Comparison of ENCODE assay signal across 16 mouse cellular contexts in the genomic region with DNA sequence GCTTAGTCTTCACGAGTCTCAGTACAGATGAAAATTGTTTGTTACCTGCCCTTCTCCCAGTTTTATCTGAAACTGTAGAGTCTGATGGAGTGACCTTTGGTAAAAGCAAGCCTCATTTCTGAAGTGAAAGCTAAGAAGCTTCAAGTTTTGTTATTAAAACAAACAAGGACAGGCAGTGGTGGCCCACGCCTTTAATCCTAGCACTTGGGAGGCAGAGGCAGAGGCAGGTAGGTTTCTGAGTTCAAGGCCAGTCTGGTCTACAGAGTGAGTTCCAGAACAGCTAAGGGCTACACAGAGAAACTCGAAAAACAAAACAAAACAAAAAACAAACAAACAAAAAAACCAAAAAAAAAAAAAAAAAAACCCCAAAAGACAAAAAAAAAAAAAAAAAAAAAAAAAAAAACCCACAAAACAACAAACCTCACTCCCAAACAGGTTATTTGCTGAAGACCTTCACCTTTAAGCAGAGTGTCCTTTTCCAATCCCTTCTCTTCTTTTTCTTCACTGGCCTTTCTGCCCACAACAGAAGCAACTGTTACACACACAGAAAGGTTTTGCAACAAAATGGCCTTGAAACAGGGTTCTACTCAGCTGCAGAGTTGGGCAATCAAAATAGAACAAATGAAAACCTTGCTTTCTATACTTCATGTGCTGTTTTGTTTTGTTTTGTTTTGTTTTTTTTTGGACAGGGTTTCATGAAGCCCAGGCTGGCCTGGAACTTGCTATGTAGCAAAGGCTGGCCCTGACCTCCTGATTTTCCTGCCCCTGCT. TPM values are rescaled to one million over a fixed set of nuclear protein-coding genes. Genes with fewer than 3 reads are reported as not detected.
DNase-seq lines count a peak whose midpoint lies in the region; ATAC-seq and TF ChIP-seq lines count a peak whose summit lies in the region.
"Had no signal": no experiment of that assay in that cellular context is flagged by ENCODE, and none has a peak within 500 bp of the region (broad histone marks: within the 10 kb centered on the region; RNA-seq: fewer than 3 reads in every experiment).

No protein-coding gene starts in this region.

- 0 out of 2 replicates have a peak overlapping the region, but pooled peaks have one; percentile 8 for H3K27ac ChIP-seq in lung, embryonic 15.5 days
- no peak overlapping the region for H3K27ac ChIP-seq in ES-E14 (ENCODE audit: insufficient read depth, low read depth, low read length, poor library complexity, severe bottlenecking)
- H3K27ac ChIP-seq in liver, postnatal 0 days (ENCODE audit: low read depth) = peak overlapping the region; percentile 95
- H3K27ac ChIP-seq: heart, embryonic 15.5 days; hindbrain, embryonic 10.5 days; kidney, embryonic 15.5 days; midbrain, embryonic 12.5 days had no signal

- no peaks in the 10 kb centered on the region for H3K36me3 ChIP-seq in lung, embryonic 15.5 days
- no peaks in the 10 kb centered on the region for H3K36me3 ChIP-seq in ES-E14 (ENCODE audit: control insufficient read depth, insufficient read depth, low read length, poor library complexity, severe bottlenecking)
- H3K36me3 ChIP-seq in liver, postnatal 0 days (replicated peaks; ENCODE audit: insufficient read depth, low read length) = no peaks in the 10 kb centered on the region
- H3K36me3 ChIP-seq: heart, embryonic 15.5 days; hindbrain, embryonic 10.5 days; kidney, embryonic 15.5 days; midbrain, embryonic 12.5 days had no signal

- TF ChIP-seq EP300 in liver, postnatal 0 days (IDR thresholded peaks at IDR 0.05; ENCODE audit: low read depth) = no peak

- 57% methylated on average over 3 of the region's 3 CpGs for WGBS in lung, embryonic 15.5 days
- 56% methylated on average over 3 of the region's 3 CpGs for WGBS in liver, postnatal 0 days (ENCODE audit: insufficient replicate concordance)

- H3K4me1 ChIP-seq in lung, embryonic 15.5 days = peaks cover 42% of the 10 kb centered on the region
- H3K4me1 ChIP-seq in ES-E14 (ENCODE audit: control insufficient read depth in 2 of 2, insufficient read depth in 2 of 2, low read length in 2 of 2, poor library complexity in 1 of 2) = no peaks in the 10 kb centered on the region
- peaks cover 54% of the 10 kb centered on the region for H3K4me1 ChIP-seq in liver, postnatal 0 days (ENCODE audit: insufficient read depth)
- H3K4me1 ChIP-seq: heart, embryonic 15.5 days; hindbrain, embryonic 10.5 days; kidney, embryonic 15.5 days; midbrain, embryonic 12.5 days had no signal

- H3K9ac ChIP-seq in lung, embryonic 15.5 days = no peak overlapping the region
- H3K9ac ChIP-seq in ES-E14 (ENCODE audit: insufficient read depth, low read depth, low read length, poor library complexity, severe bottlenecking) = no peak overlapping the region
- H3K9ac ChIP-seq in liver, postnatal 0 days (replicated peaks) = 0 out of 2 replicates have a peak overlapping the region, but pooled peaks have one; percentile 27
- H3K9ac ChIP-seq: heart, embryonic 15.5 days; kidney, embryonic 15.5 days; midbrain, embryonic 12.5 days had no signal

- no peak overlapping the region for H3K4me2 ChIP-seq in lung, embryonic 15.5 days
- H3K4me2 ChIP-seq in liver, postnatal 0 days (ENCODE audit: low read depth, low read length) = no peak overlapping the region
- H3K4me2 ChIP-seq: heart, embryonic 15.5 days; kidney, embryonic 15.5 days; midbrain, embryonic 12.5 days had no signal

- in situ Hi-C loops in ES-E14 (cut with MboI; ENCODE audit: low sequenced_read_pairs in 2 of 2, unreplicated experiment in 2 of 2) = no loop called here

- no peaks in the 10 kb centered on the region for H3K27me3 ChIP-seq in lung, embryonic 15.5 days
- H3K27me3 ChIP-seq in liver, postnatal 0 days (ENCODE audit: insufficient read depth, low read length) = no peaks in the 10 kb centered on the region
- H3K27me3 ChIP-seq: heart, embryonic 15.5 days; kidney, embryonic 15.5 days; midbrain, embryonic 12.5 days had no signal

- H3K9me3 ChIP-seq in lung, embryonic 15.5 days = no peaks in the 10 kb centered on the region
- H3K9me3 ChIP-seq in ES-E14 (ENCODE audit: control insufficient read depth, insufficient read depth, low read depth, low read length) = no peaks in the 10 kb centered on the region
- peaks cover 5% of the 10 kb centered on the region; the same call in 1 of the 2 replicates for H3K9me3 ChIP-seq in liver, postnatal 0 days (ENCODE audit: low read length)
- H3K9me3 ChIP-seq: heart, embryonic 15.5 days; kidney, embryonic 15.5 days had no signal

- TF ChIP-seq CTCF in liver, postnatal 0 days (IDR thresholded peaks at IDR 0.05; ENCODE audit: low read depth) = no peak

- H3K4me3 ChIP-seq in lung, embryonic 15.5 days = no peak overlapping the region
- H3K4me3 ChIP-seq in ES-E14 (ENCODE audit: insufficient read depth in 1 of 2, low read depth in 1 of 2, low read length in 2 of 2, poor library complexity in 1 of 2, severe bottlenecking in 1 of 2) = no peak overlapping the region
- no peak overlapping the region for H3K4me3 ChIP-seq in liver, postnatal 0 days (ENCODE audit: low read depth, low read length)
- H3K4me3 ChIP-seq: erythroblast, embryonic 14.5 days; heart, embryonic 15.5 days; hindbrain, embryonic 10.5 days; kidney, embryonic 15.5 days; midbrain, embryonic 12.5 days had no signal

- DNase-seq in lung, postnatal 36 days = no peak
- DNase-seq in ES-E14 (ENCODE audit: low read depth, low spot score) = no peak
- no peak for DNase-seq in liver, postnatal 0 days
- DNase-seq in frontal cortex, postnatal 10 days (ENCODE audit: low spot score in 2 of 2) = no peak
- DNase-seq in urinary bladder, postnatal 36 days (ENCODE audit: low spot score in 2 of 2) = no peak
- DNase-seq: cerebellum, adult 2 months; gastrocnemius, postnatal 36 days had no signal

- no peak for ATAC-seq in lung, embryonic 15.5 days (ENCODE audit: borderline replicate concordance, extremely low read depth, low FRiP score, low TSS enrichment)
- peak; percentile 47 for ATAC-seq in granulocyte monocyte progenitor cell, adult 5-6 weeks (replicated peaks; ENCODE audit: poor library complexity, severe bottlenecking)
- no peak for ATAC-seq in liver, postnatal 0 days
- ATAC-seq: forebrain, embryonic 14.5 days; inflammation-experienced regulatory T-cells, adult 6 months had no signal

TF ChIP-seq in ES-E14, 5 proteins besides CTCF, POLR2A, EP300 and RAD21:
- TF ChIP-seq MAFK (IDR thresholded peaks at IDR 0.05; ENCODE audit: insufficient read depth, low read depth, low read length) (no peak), ZNF384 (IDR thresholded peaks at IDR 0.05; ENCODE audit: low read depth, low read length) (peak; percentile 59; the same call in 1 of the 2 replicates)

RNA-seq across cellular contexts. Expression of a gene that starts 15.1 kb away (rescaled TPM):
- polyA plus RNA-seq in lung, embryonic 15.5 days (2015; fragmentation: Nextera tagmentation; extraction: Ambion mirVana) = 7.1 and 8.4 TPM in 2 replicates
- 3.7 and 5.4 TPM in 2 replicates for total RNA-seq in ES-E14 (2012; rRNA removed)
- 39.8 and 61.0 TPM in 2 replicates for total RNA-seq in granulocyte monocyte progenitor cell, adult 5-6 weeks (2014; fragmentation: Nextera tagmentation)
- 27.5 and 28.0 TPM in 2 replicates for total RNA-seq in granulocyte monocyte progenitor cell, adult 5-6 weeks (2017)
- polyA plus RNA-seq in liver, postnatal 0 days (2015; fragmentation: Nextera tagmentation; extraction: Ambion mirVana) = 13.7 TPM in 2 replicates

RNA-seq across cellular contexts. Expression of a gene that starts 58.5 kb away (rescaled TPM):
- polyA plus RNA-seq in lung, embryonic 15.5 days (2015; fragmentation: Nextera tagmentation; extraction: Ambion mirVana) = 319 and 324 TPM in 2 replicates
- 55.1 and 77.0 TPM in 2 replicates for total RNA-seq in ES-E14 (2012; rRNA removed)
- 105 and 130 TPM in 2 replicates for total RNA-seq in granulocyte monocyte progenitor cell, adult 5-6 weeks (2014; fragmentation: Nextera tagmentation)
- total RNA-seq in granulocyte monocyte progenitor cell, adult 5-6 weeks (2017) = 92.5 and 116 TPM in 2 replicates
- 331 and 349 TPM in 2 replicates for polyA plus RNA-seq in liver, postnatal 0 days (2015; fragmentation: Nextera tagmentation; extraction: Ambion mirVana)
